In genomic region chr4:44993847-44994246, GRCm38 (mm10) we compare ENCODE assay signal across 14 mouse cellular contexts. TPM values are rescaled to one million over a fixed set of nuclear protein-coding genes. Genes with fewer than 3 reads are reported as not detected.
DNase-seq lines count a peak whose midpoint lies in the region; ATAC-seq and TF ChIP-seq lines count a peak whose summit lies in the region.
"Had no signal": no experiment of that assay in that cellular context is flagged by ENCODE, and none has a peak within 500 bp of the region (broad histone marks: within the 10 kb centered on the region; RNA-seq: fewer than 3 reads in every experiment).

No protein-coding gene starts in this region.

- no peak for DNase-seq in heart, adult 2 months
- DNase-seq in c-Kit-negative CD71-positive TER-119-positive erythroid progenitor cells, embryonic 14.5 days (ENCODE audit: low read depth, low spot score) = peak; percentile 52
- peak; percentile 63 for DNase-seq in liver, postnatal 0 days
- DNase-seq in urinary bladder, postnatal 4 days (ENCODE audit: low spot score in 2 of 2) = no peak
- DNase-seq in embryo, embryonic 9.5 days (ENCODE audit: extremely low spot score) = no peak
- DNase-seq: adrenal gland, postnatal 14 days; lung, embryonic 14.5 days had no signal

- H3K4me2 ChIP-seq in heart, embryonic 12.5 days = no peak overlapping the region
- H3K4me2 ChIP-seq in intestine, embryonic 16.5 days (ENCODE audit: low read depth, low read length) = no peak overlapping the region
- peak overlapping the region; percentile 38; the same call in 1 of the 2 replicates for H3K4me2 ChIP-seq in liver, postnatal 0 days (ENCODE audit: low read depth, low read length)
- H3K4me2 ChIP-seq in hindbrain, embryonic 16.5 days (ENCODE audit: low read length) = no peak overlapping the region
- H3K4me2 ChIP-seq: embryonic facial prominence, embryonic 13.5 days; forebrain, embryonic 12.5 days; heart, embryonic 15.5 days; lung, embryonic 14.5 days had no signal

- peak; percentile 86 for ATAC-seq in heart, embryonic 12.5 days (ENCODE audit: insufficient number of reproducible peaks, low FRiP score)
- 0 out of 2 replicates have a peak, but pooled peaks have one; percentile 46 for ATAC-seq in intestine, embryonic 16.5 days
- peak; percentile 86 for ATAC-seq in liver, postnatal 0 days
- ATAC-seq in hindbrain, embryonic 16.5 days = no peak
- ATAC-seq: midbrain, embryonic 16.5 days had no signal

- TF ChIP-seq POLR2A in heart, adult 2 months (IDR thresholded peaks at IDR 0.05; ENCODE audit: insufficient read depth, low read depth, low read length) = no peak

- TF ChIP-seq CTCF in heart, adult 2 months (IDR thresholded peaks at IDR 0.05) = no peak
- TF ChIP-seq CTCF in liver, postnatal 0 days (IDR thresholded peaks at IDR 0.05; ENCODE audit: low read depth) = no peak

- H3K9ac ChIP-seq in heart, embryonic 12.5 days = no peak overlapping the region
- H3K9ac ChIP-seq in heart, adult 2 months (ENCODE audit: low read depth, low read length) = no peak overlapping the region
- H3K9ac ChIP-seq in intestine, embryonic 16.5 days (ENCODE audit: low read depth, low read length) = no peak overlapping the region
- H3K9ac ChIP-seq in liver, postnatal 0 days (replicated peaks) = no peak overlapping the region
- H3K9ac ChIP-seq in hindbrain, embryonic 16.5 days (ENCODE audit: low read depth, low read length) = no peak overlapping the region
- H3K9ac ChIP-seq: embryonic facial prominence, embryonic 13.5 days; forebrain, embryonic 12.5 days; heart, embryonic 15.5 days; lung, embryonic 14.5 days had no signal

- 77% methylated on average over 9 of the region's 9 CpGs for WGBS in heart, embryonic 12.5 days
- 88% methylated on average over 9 of the region's 9 CpGs for WGBS in heart, adult 2 months
- WGBS in intestine, embryonic 16.5 days = 87% methylated on average over 9 of the region's 9 CpGs
- WGBS in liver, postnatal 0 days (ENCODE audit: insufficient replicate concordance) = 63% methylated on average over 9 of the region's 9 CpGs
- WGBS in hindbrain, embryonic 16.5 days = 93% methylated on average over 9 of the region's 9 CpGs

- H3K9me3 ChIP-seq in heart, embryonic 12.5 days (replicated peaks) = no peaks in the 10 kb centered on the region
- no peaks in the 10 kb centered on the region for H3K9me3 ChIP-seq in intestine, embryonic 16.5 days (ENCODE audit: control insufficient read depth, low read length)
- no peaks in the 10 kb centered on the region for H3K9me3 ChIP-seq in liver, postnatal 0 days (ENCODE audit: low read length)
- no peaks in the 10 kb centered on the region for H3K9me3 ChIP-seq in hindbrain, embryonic 16.5 days (ENCODE audit: control insufficient read depth, low read length)
- H3K9me3 ChIP-seq: embryonic facial prominence, embryonic 13.5 days; forebrain, embryonic 12.5 days; heart, embryonic 15.5 days had no signal

- TF ChIP-seq EP300 in heart, adult 2 months (IDR thresholded peaks at IDR 0.05; ENCODE audit: insufficient read depth, low read depth, low read length) = no peak
- peak; percentile 67 for TF ChIP-seq EP300 in liver, postnatal 0 days (IDR thresholded peaks at IDR 0.05; ENCODE audit: low read depth)

- H3K27ac ChIP-seq in heart, embryonic 12.5 days (ENCODE audit: poor library complexity, severe bottlenecking) = no peak overlapping the region
- H3K27ac ChIP-seq in heart, adult 2 months = no peak overlapping the region
- H3K27ac ChIP-seq in intestine, embryonic 16.5 days (ENCODE audit: low read length) = no peak overlapping the region
- peak overlapping the region; percentile 64; the same call in 1 of the 2 replicates for H3K27ac ChIP-seq in liver, postnatal 0 days (ENCODE audit: low read depth)
- no peak overlapping the region for H3K27ac ChIP-seq in hindbrain, embryonic 16.5 days (ENCODE audit: low read depth, low read length)
- H3K27ac ChIP-seq: embryonic facial prominence, embryonic 13.5 days; forebrain, embryonic 12.5 days; heart, embryonic 15.5 days had no signal

- H3K27me3 ChIP-seq in heart, embryonic 12.5 days (replicated peaks) = no peaks in the 10 kb centered on the region
- no peaks in the 10 kb centered on the region for H3K27me3 ChIP-seq in heart, adult 2 months (ENCODE audit: control insufficient read depth, insufficient read depth, low read length)
- H3K27me3 ChIP-seq in intestine, embryonic 16.5 days (replicated peaks; ENCODE audit: control insufficient read depth, insufficient read depth, low read length) = no peaks in the 10 kb centered on the region
- H3K27me3 ChIP-seq in liver, postnatal 0 days (ENCODE audit: insufficient read depth, low read length) = no peaks in the 10 kb centered on the region
- no peaks in the 10 kb centered on the region for H3K27me3 ChIP-seq in hindbrain, embryonic 16.5 days (replicated peaks; ENCODE audit: control insufficient read depth, insufficient read depth, low read length)
- H3K27me3 ChIP-seq: embryonic facial prominence, embryonic 13.5 days; forebrain, embryonic 12.5 days; heart, embryonic 15.5 days had no signal

- no peaks in the 10 kb centered on the region for H3K79me2 ChIP-seq in heart, adult 2 months (replicated peaks; ENCODE audit: control insufficient read depth, insufficient read depth, low read length)

- intact Hi-C loops in heart, adult 2 months (cut with DNase I) = no loop called here

- H3K4me1 ChIP-seq in heart, embryonic 12.5 days (replicated peaks) = 0 out of 2 replicates have a peak, but pooled peaks cover 8% of the 10 kb centered on the region
- no peaks in the 10 kb centered on the region for H3K4me1 ChIP-seq in heart, adult 2 months (ENCODE audit: control insufficient read depth, insufficient read depth, low read length)
- H3K4me1 ChIP-seq in intestine, embryonic 16.5 days (ENCODE audit: control insufficient read depth, insufficient read depth, low read length) = no peaks in the 10 kb centered on the region
- H3K4me1 ChIP-seq in liver, postnatal 0 days (ENCODE audit: insufficient read depth) = peaks cover 17% of the 10 kb centered on the region
- no peaks in the 10 kb centered on the region for H3K4me1 ChIP-seq in hindbrain, embryonic 16.5 days (ENCODE audit: control insufficient read depth, insufficient read depth, low read depth, low read length)
- H3K4me1 ChIP-seq: embryonic facial prominence, embryonic 13.5 days; heart, embryonic 15.5 days had no signal

- H3K4me3 ChIP-seq in heart, embryonic 12.5 days = no peak overlapping the region
- no peak overlapping the region for H3K4me3 ChIP-seq in heart, adult 2 months
- no peak overlapping the region for H3K4me3 ChIP-seq in intestine, embryonic 16.5 days (ENCODE audit: low read length)
- H3K4me3 ChIP-seq in liver, postnatal 0 days (ENCODE audit: low read depth, low read length) = no peak overlapping the region
- no peak overlapping the region for H3K4me3 ChIP-seq in hindbrain, embryonic 16.5 days (ENCODE audit: low read length)
- H3K4me3 ChIP-seq: embryonic facial prominence, embryonic 13.5 days; forebrain, embryonic 12.5 days; heart, embryonic 15.5 days had no signal

- peaks cover 52% of the 10 kb centered on the region for H3K36me3 ChIP-seq in heart, embryonic 12.5 days
- no peaks in the 10 kb centered on the region for H3K36me3 ChIP-seq in heart, adult 2 months (ENCODE audit: control insufficient read depth, insufficient read depth, low read length)
- peaks cover 7% of the 10 kb centered on the region; the same call in 1 of the 2 replicates for H3K36me3 ChIP-seq in intestine, embryonic 16.5 days (ENCODE audit: control insufficient read depth, insufficient read depth, low read length)
- peaks cover 33% of the 10 kb centered on the region for H3K36me3 ChIP-seq in liver, postnatal 0 days (replicated peaks; ENCODE audit: insufficient read depth, low read length)
- H3K36me3 ChIP-seq in hindbrain, embryonic 16.5 days (ENCODE audit: control insufficient read depth, insufficient read depth, low read length) = peaks cover 25% of the 10 kb centered on the region

RNA-seq across cellular contexts. Expression of gene Grhpr, which starts 12.7 kb away (rescaled TPM):
- polyA plus RNA-seq in heart, embryonic 12.5 days (2016; fragmentation: Nextera tagmentation; extraction: Ambion mirVana) = 89.0 and 89.3 TPM in 2 replicates
- 10 to 100 TPM; 32.2 to 38.4 TPM for total RNA-seq in heart, adult 2 months (2021)
- polyA plus RNA-seq in heart, adult 2 months (2012; rRNA removed) = 60.7 and 66.6 TPM in 2 replicates
- polyA plus RNA-seq in intestine, embryonic 16.5 days (2015; fragmentation: Nextera tagmentation; extraction: Ambion mirVana) = 142 and 153 TPM in 2 replicates
- polyA plus RNA-seq in liver, postnatal 0 days (2015; fragmentation: Nextera tagmentation; extraction: Ambion mirVana) = 448 and 458 TPM in 2 replicates
- polyA plus RNA-seq in hindbrain, embryonic 16.5 days (2015; fragmentation: Nextera tagmentation; extraction: Ambion mirVana) = 33.5 and 33.7 TPM in 2 replicates

RNA-seq across cellular contexts. Expression of gene Zbtb5, which starts 18.4 kb away (rescaled TPM):
- 19.5 and 20.4 TPM in 2 replicates for polyA plus RNA-seq in heart, embryonic 12.5 days (2016; fragmentation: Nextera tagmentation; extraction: Ambion mirVana)
- total RNA-seq in heart, adult 2 months (2021) = 1 to 10 TPM; 3.8 to 5.4 TPM
- 5.8 and 6.6 TPM in 2 replicates for polyA plus RNA-seq in heart, adult 2 months (2012; rRNA removed)
- 12.8 and 13.8 TPM in 2 replicates for polyA plus RNA-seq in intestine, embryonic 16.5 days (2015; fragmentation: Nextera tagmentation; extraction: Ambion mirVana)
- polyA plus RNA-seq in liver, postnatal 0 days (2015; fragmentation: Nextera tagmentation; extraction: Ambion mirVana) = 5.4 and 6.5 TPM in 2 replicates
- polyA plus RNA-seq in hindbrain, embryonic 16.5 days (2015; fragmentation: Nextera tagmentation; extraction: Ambion mirVana) = 36.8 and 39.3 TPM in 2 replicates

RNA-seq across cellular contexts. Expression of gene Polr1e, which starts 24.5 kb away (rescaled TPM):
- 52.1 and 63.0 TPM in 2 replicates for polyA plus RNA-seq in heart, embryonic 12.5 days (2016; fragmentation: Nextera tagmentation; extraction: Ambion mirVana)
- 10 to 100 TPM; 19.4 to 20.0 TPM for total RNA-seq in heart, adult 2 months (2021)
- 12.6 and 18.2 TPM in 2 replicates for polyA plus RNA-seq in heart, adult 2 months (2012; rRNA removed)
- 31.1 and 34.1 TPM in 2 replicates for polyA plus RNA-seq in intestine, embryonic 16.5 days (2015; fragmentation: Nextera tagmentation; extraction: Ambion mirVana)
- polyA plus RNA-seq in liver, postnatal 0 days (2015; fragmentation: Nextera tagmentation; extraction: Ambion mirVana) = 8.7 and 11.0 TPM in 2 replicates
- polyA plus RNA-seq in hindbrain, embryonic 16.5 days (2015; fragmentation: Nextera tagmentation; extraction: Ambion mirVana) = 26.8 and 31.5 TPM in 2 replicates

Comparison
In these comparisons a context has a peak if more than half of its experiments do, and no peak if none do; other contexts are left out.
1. DNase-seq: peak in c-Kit-negative CD71-positive TER-119-positive erythroid progenitor cells, embryonic 14.5 days (single experiment) and liver, postnatal 0 days (single experiment); none in heart, adult 2 months (0 of 2), urinary bladder, postnatal 4 days (0 of 2) and embryo, embryonic 9.5 days (single experiment).